Mouse (Mus musculus) CH12.LX (cell line): ENCODE measurements around the gene Uox. TPM values are rescaled to one million over a fixed set of nuclear protein-coding genes. Genes with fewer than 3 reads are reported as not detected.

Experiments used
- DNase-seq: peaks from one replicate; pipeline ENCODE4 v3.0.0-alpha.2; 2013; ENCODE audit errors: extremely low read depth
- H3K27ac ChIP-seq: 2 replicates; pipeline ENCODE4 v1.5.1; 2012; ENCODE audit warnings: low read depth, mild to moderate bottlenecking, control low read depth, moderate library complexity; ENCODE audit not compliant: insufficient read depth
- H3K27me3 ChIP-seq: replicated peaks from 2 replicates; pipeline ENCODE3; 2012; ENCODE audit warnings: inconsistent platforms
- H3K36me3 ChIP-seq, 2 experiments: replicated peaks in 1 of 2; 2 replicates each; pipeline versions ENCODE3 to v1.6.1; 2012; ENCODE audit warnings: inconsistent platforms in 1 of 2, low read length in 1 of 2, mild to moderate bottlenecking in 1 of 2, mixed read lengths in 1 of 2, moderate library complexity in 1 of 2; ENCODE audit not compliant: control insufficient read depth in 1 of 2, insufficient read depth in 1 of 2
- H3K4me1 ChIP-seq, 2 experiments: 2 replicates each; pipeline ENCODE4 v1.6.1; 2012; ENCODE audit warnings: inconsistent platforms in 1 of 2, moderate library complexity in 1 of 2; ENCODE audit not compliant: insufficient read depth in 2 of 2, control insufficient read depth in 1 of 2
- H3K4me2 ChIP-seq: 2 replicates; pipeline ENCODE4 v1.6.1; 2012; ENCODE audit warnings: low read depth, mild to moderate bottlenecking, control low read depth; ENCODE audit not compliant: poor library complexity, insufficient read depth, severe bottlenecking
- H3K4me3 ChIP-seq, 3 experiments: fragments of 150-350 bp in 1 of 3; sonication (generic) in 1 of 3; replicated peaks in 1 of 3; 2 replicates each; pipeline versions ENCODE3 to v1.5.1; 2011 to 2012; ENCODE audit warnings: low read depth in 2 of 3, low read length in 2 of 3, mild to moderate bottlenecking in 2 of 3, moderate library complexity in 2 of 3, control low read depth in 1 of 3, improper control_type of control experiment in 1 of 3, inconsistent platforms in 1 of 3, mixed read lengths in 1 of 3; ENCODE audit not compliant: poor library complexity in 1 of 3
- H3K79me2 ChIP-seq: replicated peaks from 2 replicates; pipeline ENCODE4 v1.6.1; 2012; ENCODE audit warnings: mild to moderate bottlenecking, moderate library complexity; ENCODE audit not compliant: control insufficient read depth, poor library complexity, insufficient read depth, severe bottlenecking; ENCODE audit errors: extremely low read depth
- H3K9ac ChIP-seq: 2 replicates; pipeline ENCODE4 v1.6.1; 2012; ENCODE audit warnings: low read depth, mild to moderate bottlenecking, control low read depth, moderate library complexity; ENCODE audit not compliant: insufficient read depth
- H3K9me3 ChIP-seq: replicated peaks from 2 replicates; pipeline ENCODE3; 2012; ENCODE audit warnings: low read length, inconsistent platforms, mixed read lengths
- BHLHE40 ChIP-seq: IDR thresholded peaks from 2 replicates; pipeline ENCODE4 v1.6.1; 2011; ENCODE audit warnings: mild to moderate bottlenecking, low read depth, low read length, improper control_type of control experiment
- CHD1 ChIP-seq: IDR thresholded peaks from 2 replicates; pipeline ENCODE4 v1.6.1; 2012; ENCODE audit warnings: low read depth, low read length, improper control_type of control experiment, inconsistent platforms
- CHD2 ChIP-seq: IDR thresholded peaks from 2 replicates; pipeline ENCODE4 v1.6.1; 2011; ENCODE audit warnings: low read length, improper control_type of control experiment
- CTCF ChIP-seq, 2 experiments: IDR thresholded peaks in 1 of 2; conservative IDR thresholded peaks in 1 of 2; 2 replicates each; pipeline ENCODE4 v1.5.1; 2011 to 2012; ENCODE audit warnings: low read depth in 2 of 2, low read length in 2 of 2, improper control_type of control experiment in 1 of 2, inconsistent platforms in 1 of 2, mild to moderate bottlenecking in 1 of 2, moderate library complexity in 1 of 2
- E2F4 ChIP-seq: IDR thresholded peaks from 2 replicates; pipeline ENCODE4 v1.6.1; 2011; ENCODE audit warnings: low read depth, low read length, improper control_type of control experiment; ENCODE audit not compliant: insufficient replicate concordance
- ELF1 ChIP-seq: IDR thresholded peaks from 2 replicates; pipeline ENCODE4 v1.6.1; 2014; ENCODE audit warnings: low read depth, mild to moderate bottlenecking, inconsistent platforms, low read length, improper control_type of control experiment
- EP300 ChIP-seq: IDR thresholded peaks from 2 replicates; pipeline ENCODE4 v1.6.1; 2011; ENCODE audit warnings: low read length, improper control_type of control experiment
- IRF4 ChIP-seq: IDR thresholded peaks from 2 replicates; pipeline ENCODE4 v1.6.1; 2014; ENCODE audit warnings: low read depth, mild to moderate bottlenecking, inconsistent platforms, low read length, improper control_type of control experiment
- KAT2A ChIP-seq: IDR thresholded peaks from 2 replicates; pipeline ENCODE4 v1.6.1; 2012; ENCODE audit warnings: low read length, improper control_type of control experiment, inconsistent platforms; ENCODE audit not compliant: insufficient replicate concordance
- MAFK ChIP-seq: IDR thresholded peaks from 2 replicates; pipeline ENCODE4 v1.6.1; 2011; ENCODE audit warnings: low read length, improper control_type of control experiment; ENCODE audit not compliant: insufficient replicate concordance
- MAZ ChIP-seq: IDR thresholded peaks from 2 replicates; pipeline ENCODE4 v1.6.1; 2012; ENCODE audit warnings: low read depth, mild to moderate bottlenecking, inconsistent platforms, low read length, improper control_type of control experiment, moderate library complexity
- MEF2A ChIP-seq: IDR thresholded peaks from 2 replicates; pipeline ENCODE4 v1.6.1; 2014; ENCODE audit warnings: low read depth, mild to moderate bottlenecking, inconsistent platforms, low read length, improper control_type of control experiment, borderline replicate concordance
- MXI1 ChIP-seq: IDR thresholded peaks from 2 replicates; pipeline ENCODE4 v1.6.1; 2011; ENCODE audit warnings: mild to moderate bottlenecking, low read depth, low read length, improper control_type of control experiment
- MYC ChIP-seq: IDR thresholded peaks from 2 replicates; pipeline ENCODE4 v1.6.1; 2011; ENCODE audit warnings: low read depth, mild to moderate bottlenecking, improper control_type of control experiment, low read length
- NRF1 ChIP-seq: IDR thresholded peaks from 2 replicates; pipeline ENCODE4 v1.6.1; 2014; ENCODE audit warnings: low read depth, mild to moderate bottlenecking, inconsistent platforms, low read length, improper control_type of control experiment, moderate library complexity
- PAX5 ChIP-seq: IDR thresholded peaks from 2 replicates; pipeline ENCODE4 v1.6.1; 2012; ENCODE audit warnings: low read length, inconsistent platforms, mixed read lengths
- POLR2AphosphoS2 ChIP-seq: IDR thresholded peaks from 2 replicates; pipeline ENCODE4 v1.6.1; 2011; ENCODE audit warnings: low read depth, low read length, improper control_type of control experiment
- RCOR1 ChIP-seq: conservative IDR thresholded peaks from 2 replicates; pipeline ENCODE4 v1.6.1; 2012; ENCODE audit warnings: low read depth, mild to moderate bottlenecking, inconsistent platforms, low read length, improper control_type of control experiment
- SIN3A ChIP-seq: IDR thresholded peaks from 2 replicates; pipeline ENCODE4 v1.6.1; 2012; ENCODE audit warnings: low read length, improper control_type of control experiment, inconsistent platforms
- TCF12 ChIP-seq: IDR thresholded peaks from 2 replicates; pipeline ENCODE4 v1.6.1; 2014; ENCODE audit warnings: low read depth, mild to moderate bottlenecking, inconsistent platforms, low read length, improper control_type of control experiment
- UBTF ChIP-seq: IDR thresholded peaks from 2 replicates; pipeline ENCODE4 v1.6.1; 2012; ENCODE audit warnings: low read depth, mild to moderate bottlenecking, inconsistent platforms, low read length, improper control_type of control experiment, moderate library complexity
- USF2 ChIP-seq: conservative IDR thresholded peaks from 2 replicates; pipeline ENCODE4 v1.6.1; 2011; ENCODE audit warnings: low read depth, low read length, improper control_type of control experiment
- ZMIZ1 ChIP-seq: IDR thresholded peaks from 2 replicates; pipeline ENCODE4 v1.6.1; 2012; ENCODE audit warnings: low read depth, mild to moderate bottlenecking, inconsistent platforms, low read length, improper control_type of control experiment
- ZNF384 ChIP-seq: IDR thresholded peaks from 2 replicates; pipeline ENCODE4 v1.6.1; 2012; ENCODE audit warnings: low read depth, low read length, improper control_type of control experiment, inconsistent platforms
- dilution Hi-C: fragments of 300-500 bp; cut with MboI; formaldehyde crosslinking; loops from 2 replicates; pipeline ENCODE4 v1.14.3; 2020; ENCODE audit warnings: low sequenced_read_pairs; ENCODE audit not compliant: extremely low pct_unique_long_range_greater_than_20kb, extremely low pct_ligation_motif_present
- in situ Hi-C: fragments of 300-500 bp; cut with MboI; formaldehyde crosslinking; loops from 3 replicates; pipeline ENCODE4 v1.14.3; 2019; ENCODE audit warnings: low sequenced_read_pairs, low pct_ligation_motif_present, low pct_unique_long_range_greater_than_20kb, mixed read lengths
- polyA plus RNA-seq: library from polyadenylated mRNA; unstranded; fragments of >175 nt; gene quantifications from 2 replicates; pipeline ENCODE4 v1.2.1, GENCODE M21; 2012; ENCODE audit warnings: low read depth; ENCODE audit not compliant: insufficient read length
- total RNA-seq, 2 experiments: library from RNA; depleted of rRNA; stranded (reverse); fragments of 300-350 nt in 1 of 2; fragments of >200 nt in 1 of 2; gene quantifications; 2 replicates each; pipeline ENCODE4 v1.2.3; 2012 to 2014

Uox gene
- total and polyA plus RNA-seq, 3 experiments: not detected

DNA sequence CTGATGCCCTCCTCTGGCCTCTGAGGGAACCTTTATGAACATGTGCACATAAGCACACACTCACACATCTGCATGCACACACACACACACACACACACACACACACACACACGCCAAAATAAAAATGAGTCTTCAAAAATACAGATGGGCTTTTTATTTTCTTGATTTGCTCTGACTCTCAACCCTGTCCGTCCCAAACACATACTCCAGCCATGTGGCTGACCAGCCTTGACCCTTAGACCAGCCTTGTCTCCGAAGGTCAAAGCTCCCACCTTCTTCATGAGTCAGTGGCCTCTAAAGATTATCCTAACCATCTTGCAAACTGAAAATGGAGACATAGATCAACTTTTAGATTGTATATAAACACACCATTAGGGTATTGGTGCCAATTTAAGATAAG is 632 bp upstream of the Uox start:
- Histone ChIP-seq H3K79me2 (no peaks in the 10 kb centered on the region), H3K9ac (no peak overlapping the region), H3K4me3 (no peak overlapping the region), H3K4me1 (peaks cover 3 to 14% of the 10 kb centered on the region in 2 experiments; a peak in 2 of 4 replicates), H3K27me3 (no peaks in the 10 kb centered on the region), H3K27ac (no peak overlapping the region), H3K4me2 (no peak overlapping the region), H3K9me3 (no peaks in the 10 kb centered on the region), H3K36me3 (no peaks in the 10 kb centered on the region)
- dilution Hi-C loops: no loop called here
- DNase-seq: no peak
- TF ChIP-seq CHD2 (no peak), PAX5 (no peak), TCF12 (no peak), ELF1 (no peak), CHD1 (no peak), UBTF (no peak), MYC (no peak), ZNF384 (no peak), ZMIZ1 (no peak), NRF1 (no peak), IRF4 (no peak)
- in situ Hi-C loops: loop anchor here (5.0 kb wide), 1 partner anchor 208 kb away; no protein-coding TSS in a partner anchor

DNA sequence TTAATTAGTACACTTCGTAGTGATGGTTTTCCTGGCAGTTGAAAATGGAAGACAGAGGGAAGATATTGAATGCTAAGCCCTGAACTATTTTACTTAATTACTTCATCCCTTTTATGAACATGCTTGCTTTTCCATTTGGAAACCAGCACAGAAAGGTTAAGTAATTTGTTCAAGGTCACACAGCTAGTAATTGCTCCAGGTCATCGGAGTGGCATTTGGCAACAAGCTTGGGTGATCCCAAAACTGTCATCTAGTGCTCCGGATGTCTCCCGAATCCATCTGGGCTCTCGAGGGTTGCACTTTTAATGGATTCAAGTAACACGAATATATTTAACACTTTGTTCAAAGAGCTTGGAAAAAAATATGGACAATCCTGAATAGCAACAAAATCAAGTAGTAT is 713 bp downstream of the Uox start:
- Histone ChIP-seq H3K27ac (no peak overlapping the region), H3K27me3 (no peaks in the 10 kb centered on the region), H3K4me2 (no peak overlapping the region), H3K9me3 (no peaks in the 10 kb centered on the region), H3K9ac (no peak overlapping the region), H3K4me3 (no peak overlapping the region), H3K79me2 (no peaks in the 10 kb centered on the region), H3K36me3 (no peaks in the 10 kb centered on the region), H3K4me1 (peaks cover 3 to 14% of the 10 kb centered on the region in 2 experiments; a peak in 2 of 4 replicates)
- in situ Hi-C loops: no loop called here
- TF ChIP-seq ZMIZ1 (no peak), POLR2AphosphoS2 (no peak), KAT2A (no peak), USF2 (no peak), NRF1 (no peak), E2F4 (no peak), SIN3A (no peak), RCOR1 (no peak), CTCF (conservative IDR thresholded peaks at IDR 0.05 in 1 of 2, IDR thresholded peaks at IDR 0.05 in 1 of 2; ENCODE audit: low read depth in 2 of 2, low read length in 2 of 2) (no peak), MAZ (no peak), BHLHE40 (no peak), ELF1 (no peak), MAFK (no peak), PAX5 (no peak), TCF12 (no peak), MXI1 (no peak), MEF2A (no peak), EP300 (no peak)
- DNase-seq: no peak
- dilution Hi-C loops: no loop called here
